Mouse (Mus musculus): Measurements from ENCODE around the gene Irf2. TPM values are rescaled to one million over a fixed set of nuclear protein-coding genes. Genes with fewer than 3 reads are reported as not detected.

The Irf2 gene
- polyA plus RNA-seq, 1 experiment, result 10.1 TPM

DNA sequence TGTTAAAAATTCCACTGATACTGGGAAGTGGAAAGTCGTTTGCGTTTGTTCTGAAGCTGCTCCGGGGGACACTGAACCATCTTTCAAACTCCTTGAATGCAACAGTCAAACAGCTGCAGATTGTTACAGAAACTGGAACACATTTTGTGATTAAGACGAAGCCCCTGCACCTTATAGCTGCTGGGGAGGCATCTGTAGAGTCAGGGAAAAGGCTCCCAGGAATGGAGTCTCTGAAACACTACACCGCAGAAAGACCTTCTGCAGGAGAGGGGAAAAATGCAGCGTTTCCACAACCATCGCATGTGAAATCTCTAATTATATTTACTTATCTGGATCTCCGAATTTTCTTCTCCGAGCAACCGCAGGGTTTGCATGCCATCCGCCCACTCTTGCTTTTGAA lies 23.1 kb upstream of the Irf2 start:
- Histone ChIP-seq H3K4me3 (ENCODE audit: control insufficient read depth, low read depth, low read length) (no peak overlapping the region), H3K27ac (ENCODE audit: control insufficient read depth, insufficient read depth, low read depth, low read length) (no peak overlapping the region), H3K36me3 (ENCODE audit: control insufficient read depth, insufficient read depth, low read length) (no peaks in the 10 kb centered on the region), H3K27me3 (ENCODE audit: control insufficient read depth, insufficient read depth, low read length) (no peaks in the 10 kb centered on the region), H3K4me1 (ENCODE audit: control insufficient read depth, insufficient read depth, low read length) (no peaks in the 10 kb centered on the region)
- TF ChIP-seq POLR2A (IDR thresholded peaks at IDR 0.05; ENCODE audit: control insufficient read depth, low read depth, low read length) (no peak), CTCF (IDR thresholded peaks at IDR 0.05; ENCODE audit: control insufficient read depth, insufficient read depth, insufficient replicate concordance, low read depth, low read length) (no peak)

GRCm38 (mm10) chr8:46717170-46717569 lies 22.4 kb upstream of the Irf2 start:
- no peaks in the 10 kb centered on the region for H3K36me3 ChIP-seq (ENCODE audit: control insufficient read depth, insufficient read depth, low read length)
- H3K4me3 ChIP-seq (ENCODE audit: control insufficient read depth, low read depth, low read length), result no peak overlapping the region
- H3K27ac ChIP-seq (ENCODE audit: control insufficient read depth, insufficient read depth, low read depth, low read length), result no peak overlapping the region
- no peaks in the 10 kb centered on the region for H3K27me3 ChIP-seq (ENCODE audit: control insufficient read depth, insufficient read depth, low read length)
- TF ChIP-seq CTCF (IDR thresholded peaks at IDR 0.05; ENCODE audit: control insufficient read depth, insufficient read depth, insufficient replicate concordance, low read depth, low read length) (no peak), POLR2A (IDR thresholded peaks at IDR 0.05; ENCODE audit: control insufficient read depth, low read depth, low read length) (no peak)
- no peaks in the 10 kb centered on the region for H3K4me1 ChIP-seq (ENCODE audit: control insufficient read depth, insufficient read depth, low read length)

GRCm38 (mm10) chr8:46718301-46718700 lies 21.2 kb upstream of the Irf2 start:
- no peak for TF ChIP-seq CTCF (IDR thresholded peaks at IDR 0.05; ENCODE audit: control insufficient read depth, insufficient read depth, insufficient replicate concordance, low read depth, low read length)
- no peak for TF ChIP-seq POLR2A (IDR thresholded peaks at IDR 0.05; ENCODE audit: control insufficient read depth, low read depth, low read length)

GRCm38 (mm10) chr8:46718747-46719146 lies 20.8 kb upstream of the Irf2 start:
- no peak for TF ChIP-seq POLR2A (IDR thresholded peaks at IDR 0.05; ENCODE audit: control insufficient read depth, low read depth, low read length)
- no peak for TF ChIP-seq CTCF (IDR thresholded peaks at IDR 0.05; ENCODE audit: control insufficient read depth, insufficient read depth, insufficient replicate concordance, low read depth, low read length)
- Histone ChIP-seq H3K27ac (ENCODE audit: control insufficient read depth, insufficient read depth, low read depth, low read length) (no peak overlapping the region), H3K4me3 (ENCODE audit: control insufficient read depth, low read depth, low read length) (no peak overlapping the region), H3K36me3 (ENCODE audit: control insufficient read depth, insufficient read depth, low read length) (no peaks in the 10 kb centered on the region), H3K27me3 (ENCODE audit: control insufficient read depth, insufficient read depth, low read length) (no peaks in the 10 kb centered on the region), H3K4me1 (ENCODE audit: control insufficient read depth, insufficient read depth, low read length) (no peaks in the 10 kb centered on the region)

More at GRCm38 (mm10) chr8:46718301-46718700, 21.2 kb upstream of the Irf2 start:
- Histone ChIP-seq H3K4me1 (ENCODE audit: control insufficient read depth, insufficient read depth, low read length) (no peaks in the 10 kb centered on the region), H3K27ac (ENCODE audit: control insufficient read depth, insufficient read depth, low read depth, low read length) (no peak overlapping the region), H3K27me3 (ENCODE audit: control insufficient read depth, insufficient read depth, low read length) (no peaks in the 10 kb centered on the region), H3K4me3 (ENCODE audit: control insufficient read depth, low read depth, low read length) (no peak overlapping the region), H3K36me3 (ENCODE audit: control insufficient read depth, insufficient read depth, low read length) (no peaks in the 10 kb centered on the region)

GRCm38 (mm10) chr8:46720656-46721055 lies 18.9 kb upstream of the Irf2 start:
- H3K36me3 ChIP-seq (ENCODE audit: control insufficient read depth, insufficient read depth, low read length), result no peaks in the 10 kb centered on the region
- H3K4me1 ChIP-seq (ENCODE audit: control insufficient read depth, insufficient read depth, low read length), result no peaks in the 10 kb centered on the region
- no peak overlapping the region for H3K27ac ChIP-seq (ENCODE audit: control insufficient read depth, insufficient read depth, low read depth, low read length)
- no peaks in the 10 kb centered on the region for H3K27me3 ChIP-seq (ENCODE audit: control insufficient read depth, insufficient read depth, low read length)
- TF ChIP-seq CTCF (IDR thresholded peaks at IDR 0.05; ENCODE audit: control insufficient read depth, insufficient read depth, insufficient replicate concordance, low read depth, low read length), result no peak
- no peak overlapping the region for H3K4me3 ChIP-seq (ENCODE audit: control insufficient read depth, low read depth, low read length)

DNA sequence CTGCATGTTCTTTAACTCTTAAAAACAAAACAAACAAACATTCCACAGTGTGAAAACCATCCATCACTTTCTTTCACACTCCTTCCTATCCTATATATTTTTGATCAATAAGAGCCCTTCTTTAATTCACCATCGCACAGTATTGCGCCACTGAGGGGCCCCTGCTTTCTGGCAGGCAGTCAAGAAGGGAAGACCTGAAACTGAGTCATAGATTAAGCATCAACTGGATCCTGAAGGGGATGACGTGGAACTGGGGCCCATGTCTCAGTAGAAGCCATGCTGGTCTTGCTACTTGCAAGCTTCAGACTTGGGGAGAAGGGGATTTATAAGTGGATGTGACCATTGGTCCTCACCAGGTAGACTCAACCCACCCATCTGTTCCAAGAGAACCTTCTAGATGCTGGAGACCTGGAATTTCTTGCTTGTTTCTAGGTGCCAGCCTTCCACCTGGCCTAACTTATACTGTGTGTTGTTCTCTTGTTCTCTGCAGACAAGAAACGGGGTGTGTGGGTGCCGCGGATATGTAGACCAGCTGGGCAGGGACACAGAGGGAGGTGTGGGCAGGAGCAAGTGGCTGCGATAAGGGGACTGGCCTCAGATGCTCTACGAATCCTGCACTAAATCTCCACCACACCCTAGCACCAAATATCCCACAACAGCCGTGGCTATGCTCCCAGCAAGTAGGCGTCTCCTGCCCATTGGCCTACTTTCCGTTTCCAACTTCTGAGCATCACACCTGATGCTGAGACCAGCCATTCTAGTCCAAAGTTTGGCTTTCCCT lies 18.3 kb upstream of the Irf2 start:
- H3K4me3 ChIP-seq (ENCODE audit: control insufficient read depth, low read depth, low read length), result no peak overlapping the region
- H3K27me3 ChIP-seq (ENCODE audit: control insufficient read depth, insufficient read depth, low read length), result no peaks in the 10 kb centered on the region
- no peaks in the 10 kb centered on the region for H3K36me3 ChIP-seq (ENCODE audit: control insufficient read depth, insufficient read depth, low read length)
- no peak for TF ChIP-seq CTCF (IDR thresholded peaks at IDR 0.05; ENCODE audit: control insufficient read depth, insufficient read depth, insufficient replicate concordance, low read depth, low read length)
- TF ChIP-seq POLR2A (IDR thresholded peaks at IDR 0.05; ENCODE audit: control insufficient read depth, low read depth, low read length), result no peak
- H3K27ac ChIP-seq (ENCODE audit: control insufficient read depth, insufficient read depth, low read depth, low read length), result no peak overlapping the region
- no peaks in the 10 kb centered on the region for H3K4me1 ChIP-seq (ENCODE audit: control insufficient read depth, insufficient read depth, low read length)

DNA sequence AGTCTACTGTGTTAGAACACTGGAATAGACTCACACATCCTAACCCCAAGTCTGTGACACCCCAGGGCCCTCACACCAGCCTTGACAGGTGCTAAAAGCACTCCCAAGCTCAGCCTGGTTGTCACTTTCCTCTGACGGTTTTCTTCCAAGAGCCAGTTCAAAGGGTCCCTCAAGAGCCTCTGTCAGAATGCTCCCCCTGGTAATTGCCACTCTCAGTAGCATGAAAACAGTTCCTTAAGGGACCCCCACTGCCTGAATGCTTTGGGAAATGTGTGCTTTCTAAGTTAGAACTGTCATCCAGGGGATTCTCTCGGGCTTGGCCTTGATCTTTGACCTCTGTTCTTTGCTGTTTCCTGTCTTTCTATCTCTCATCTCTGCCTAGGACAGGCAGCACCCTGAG lies 17.0 kb upstream of the Irf2 start:
- Histone ChIP-seq H3K4me1 (ENCODE audit: control insufficient read depth, insufficient read depth, low read length) (no peaks in the 10 kb centered on the region), H3K4me3 (ENCODE audit: control insufficient read depth, low read depth, low read length) (no peak overlapping the region), H3K36me3 (ENCODE audit: control insufficient read depth, insufficient read depth, low read length) (no peaks in the 10 kb centered on the region), H3K27me3 (ENCODE audit: control insufficient read depth, insufficient read depth, low read length) (no peaks in the 10 kb centered on the region), H3K27ac (ENCODE audit: control insufficient read depth, insufficient read depth, low read depth, low read length) (no peak overlapping the region)
- TF ChIP-seq POLR2A (IDR thresholded peaks at IDR 0.05; ENCODE audit: control insufficient read depth, low read depth, low read length), result no peak
- no peak for TF ChIP-seq CTCF (IDR thresholded peaks at IDR 0.05; ENCODE audit: control insufficient read depth, insufficient read depth, insufficient replicate concordance, low read depth, low read length)
